Mouse (Mus musculus) embryonic stem cell, embryonic (primary cell): ENCODE measurements around the gene Luzp4.
"Not testable (repeated sequence)": the region's sequence is repeated elsewhere in the genome, so short reads cannot be mapped to it uniquely, and the experiment has no call there.

Experiments
- CTCF ChIA-PET, 4 experiments: fragments of 300-600 bp in 2 of 4; fragments of 350-600 bp in 2 of 4; sonication (Branson Sonifier 250); formaldehyde crosslinking; loops; one replicate each; lab custom pipeline; 2022; ENCODE audit warnings: inconsistent platforms in 2 of 4; lab: Charles Lee
- POLR2A ChIA-PET, 4 experiments: fragments of 300-600 bp in 2 of 4; fragments of 350-600 bp in 2 of 4; sonication (Branson Sonifier 250); formaldehyde crosslinking; loops; one replicate each; lab custom pipeline; 2022; ENCODE audit warnings: antibody characterized with exemption in 4 of 4, inconsistent platforms in 1 of 4; lab: Charles Lee

The Luzp4 gene

DNA sequence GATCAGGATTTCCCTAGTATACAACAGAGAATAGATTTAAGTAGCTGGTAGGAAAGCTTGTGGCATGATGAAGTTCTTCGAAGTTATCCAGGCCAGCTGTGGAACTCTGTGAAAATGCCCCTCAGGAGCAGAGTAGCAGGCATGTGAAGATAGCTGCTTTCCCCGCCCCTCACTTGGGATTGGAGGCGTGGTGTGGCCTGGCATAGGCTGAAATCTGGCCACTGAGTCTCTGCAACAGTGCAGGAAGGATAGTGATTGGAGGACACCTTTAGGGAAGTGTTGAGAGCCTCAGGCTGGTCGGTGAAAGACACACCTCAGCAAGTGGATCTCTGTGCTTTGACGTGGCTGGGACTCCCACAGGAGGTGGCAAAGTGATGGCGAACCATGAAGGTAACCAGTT lies at the start of gene Luzp4:
Luzp4 (plus strand) TSS at position 301 of the 400 bp plus-strand sequence.
- POLR2A ChIA-PET, CTCF ChIA-PET: not testable (repeated sequence)

GRCm38 (mm10) chrX:148841801-148842200 lies 15.6 kb upstream of the Luzp4 start:
- POLR2A ChIA-PET, CTCF ChIA-PET: not testable (repeated sequence)
